Mouse (Mus musculus) spleen, adult 12 weeks (tissue): ENCODE results near the gene Myom1.

Experiments
- DNase-seq: peaks from one replicate; pipeline ENCODE4 v3.0.0; 2022; ENCODE audit warnings: low spot score

The Myom1 gene

GRCm38 (mm10) chr17:71017457-71017998, 15.1 kb downstream of the Myom1 start:
- DNase-seq: no peak

DNA sequence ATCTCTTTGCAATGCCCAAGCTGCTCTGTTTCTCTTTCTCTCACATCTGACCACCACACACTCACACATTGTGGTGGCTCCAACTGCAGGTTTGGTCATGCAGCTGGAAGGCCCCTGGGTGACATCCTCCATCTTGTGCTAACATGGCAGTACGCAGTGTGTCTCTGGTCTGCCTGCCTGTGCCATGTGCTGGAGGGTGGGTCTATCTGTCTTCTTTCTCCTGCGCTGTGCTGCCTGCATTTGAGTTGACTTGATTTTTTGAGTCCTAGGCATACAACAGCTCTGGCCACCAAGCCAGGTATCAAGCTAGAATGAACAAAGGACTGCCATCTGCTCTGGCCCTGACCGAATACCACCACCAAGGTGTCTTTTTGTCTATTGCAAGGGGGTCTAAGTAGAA, 15.7 kb downstream of the Myom1 start:
- no peak for DNase-seq

DNA sequence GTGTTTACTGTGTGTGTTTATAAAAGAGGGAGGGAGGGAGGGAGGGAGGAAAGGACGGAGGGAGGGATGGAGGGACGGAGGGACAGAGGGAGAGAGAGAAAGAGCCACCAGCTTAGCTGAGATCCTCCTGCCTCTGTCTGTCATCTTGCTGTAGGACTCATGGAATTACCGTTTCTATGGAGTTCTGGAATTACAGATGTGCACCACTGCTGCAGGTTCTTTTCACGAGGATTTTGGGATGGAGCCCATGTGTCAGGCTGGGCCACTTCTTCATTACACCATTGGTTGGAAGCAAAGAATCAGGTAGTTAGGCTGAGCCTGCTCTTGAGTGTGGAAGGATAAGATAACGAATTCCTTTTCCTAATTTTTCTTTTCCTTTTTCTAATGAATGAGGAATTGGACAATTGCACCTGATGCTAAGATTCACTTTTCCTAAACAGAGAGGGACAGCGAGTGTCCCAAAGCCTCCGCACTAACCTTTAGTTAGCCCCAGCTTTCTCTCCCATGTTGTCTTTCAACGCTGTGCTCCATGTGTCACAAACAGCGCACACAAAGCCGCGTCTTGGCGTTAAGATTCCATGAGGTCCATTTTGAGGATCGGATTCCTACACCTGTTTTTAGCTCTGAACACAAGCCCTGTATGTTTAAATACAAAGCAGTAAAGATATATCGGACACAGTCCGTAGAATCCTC, 16.3 kb downstream of the Myom1 start:
- no peak for DNase-seq

GRCm38 (mm10) chr17:71019309-71019655, 16.8 kb downstream of the Myom1 start:
- DNase-seq: no peak

GRCm38 (mm10) chr17:71019860-71020259, 17.4 kb downstream of the Myom1 start:
- no peak for DNase-seq

- no peak for DNase-seq
These were observed 20.4 kb downstream of the Myom1 start for GRCm38 (mm10) chr17:71022841-71023240.

DNA sequence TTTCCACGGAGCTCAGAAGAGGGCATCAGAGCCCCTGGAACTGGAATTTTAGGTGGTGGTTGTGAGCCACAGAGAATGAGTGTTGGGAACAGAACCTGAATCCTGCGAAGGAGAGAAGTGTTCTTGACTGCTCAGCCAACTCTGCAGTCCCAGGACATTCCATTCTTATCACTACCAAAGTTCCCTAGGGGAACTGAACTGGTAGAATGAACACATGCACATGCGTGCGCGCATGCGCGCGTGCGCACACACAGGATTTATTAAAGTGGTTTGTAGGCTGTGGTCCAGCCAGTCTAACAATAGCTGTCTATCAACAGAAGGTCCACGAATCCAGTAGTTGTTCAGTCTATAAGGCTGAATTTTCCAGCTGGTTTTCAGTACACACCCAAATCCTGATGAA, 21.6 kb downstream of the Myom1 start:
- no peak for DNase-seq

DNA sequence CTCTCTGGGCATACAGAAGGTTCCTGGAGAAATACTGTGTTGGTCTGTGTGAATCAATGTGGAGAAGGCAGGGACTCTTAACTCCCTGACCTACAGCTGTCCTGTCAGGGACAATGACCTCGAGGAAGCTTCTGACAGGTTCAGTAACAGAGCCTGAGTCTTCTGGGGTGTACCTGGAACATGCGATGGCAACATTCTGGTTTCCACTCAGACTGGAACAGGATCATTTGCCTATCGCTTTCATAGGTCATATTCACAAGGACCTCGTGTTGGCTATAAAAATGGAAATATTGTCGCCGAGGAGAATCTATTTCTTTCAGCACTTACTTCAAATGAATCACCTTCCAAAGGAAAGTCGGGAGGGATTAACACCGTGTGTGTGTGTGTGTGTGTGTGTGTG, 23.5 kb downstream of the Myom1 start:
- no peak for DNase-seq

DNA sequence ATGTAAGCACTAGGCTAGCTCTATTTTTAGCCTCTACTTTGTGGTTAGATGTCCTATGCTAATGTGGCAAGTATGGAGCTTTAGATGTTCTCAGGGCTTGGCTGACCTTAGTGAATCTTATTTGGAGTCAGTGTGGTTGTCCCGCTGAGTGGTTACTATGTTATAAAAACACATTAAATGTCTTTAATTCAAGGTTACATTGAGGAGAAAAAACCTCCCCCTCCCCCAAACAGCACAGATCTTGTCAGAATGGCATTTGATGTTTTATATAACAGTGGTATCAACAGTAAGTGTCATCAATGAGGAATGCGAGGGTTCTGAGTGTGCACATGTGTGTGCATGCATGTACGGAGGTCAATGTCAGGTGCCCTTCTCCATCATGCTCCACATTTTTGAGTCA, 24.8 kb downstream of the Myom1 start:
- no peak for DNase-seq

GRCm38 (mm10) chr17:71032719-71033118, 30.3 kb downstream of the Myom1 start:
- no peak for DNase-seq

DNA sequence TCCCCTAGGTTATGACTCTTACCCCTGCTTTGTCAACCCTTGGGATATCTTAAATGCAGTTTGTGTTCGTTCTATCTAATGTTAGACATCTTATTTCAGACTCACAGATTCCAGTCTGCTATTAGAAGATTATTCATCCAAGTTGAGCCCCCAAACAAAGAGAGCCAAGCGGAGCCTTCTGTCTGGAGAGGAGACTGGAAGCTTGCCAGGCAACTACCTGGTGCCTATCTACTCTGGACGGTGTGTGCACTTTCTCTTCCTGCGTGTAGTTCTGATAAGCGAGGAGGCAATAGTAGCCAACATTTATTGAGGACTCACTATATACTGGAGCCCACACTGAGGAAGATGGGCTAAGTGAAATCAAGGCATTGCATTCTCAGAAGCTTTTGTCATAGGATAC, 32.0 kb downstream of the Myom1 start:
- no peak for DNase-seq

DNA sequence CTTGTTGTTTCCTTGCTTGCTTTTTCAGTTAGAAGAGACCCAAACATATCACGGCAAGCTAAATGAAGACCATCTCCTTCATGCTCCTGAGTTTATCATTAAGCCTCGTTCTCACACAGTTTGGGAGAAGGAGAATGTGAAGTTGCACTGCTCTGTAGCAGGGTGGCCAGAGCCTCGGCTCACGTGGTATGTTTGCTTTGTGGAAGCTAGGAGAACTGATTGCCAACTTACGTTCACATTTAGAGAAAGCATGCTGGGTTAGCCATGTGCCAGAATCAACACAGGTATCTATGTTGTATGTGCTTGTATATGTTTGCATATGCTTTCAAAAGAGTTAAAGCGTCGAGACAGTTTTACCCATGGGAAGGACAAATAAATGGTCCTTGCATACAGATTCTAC, 34.8 kb downstream of the Myom1 start:
- no peak for DNase-seq

GRCm38 (mm10) chr17:71038812-71039211, 36.4 kb downstream of the Myom1 start:
- no peak for DNase-seq

GRCm38 (mm10) chr17:71039851-71040581, 37.6 kb downstream of the Myom1 start:
- DNase-seq: no peak

DNA sequence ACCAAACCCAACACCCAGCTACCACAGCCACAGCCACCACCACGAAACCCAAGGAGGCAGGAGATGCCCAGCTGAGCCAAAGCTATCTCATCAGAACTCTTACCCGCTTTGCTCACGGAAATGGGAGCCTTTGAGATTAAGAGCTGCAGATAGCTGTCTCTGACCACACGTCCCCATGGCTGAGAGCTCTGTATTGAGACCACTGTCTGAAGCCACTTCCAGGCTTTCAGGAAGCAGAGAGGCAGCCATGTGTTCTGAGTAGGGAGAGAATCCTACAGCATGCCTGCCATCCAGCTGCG, 38.1 kb downstream of the Myom1 start:
- DNase-seq: no peak

GRCm38 (mm10) chr17:71042645-71043044, 40.2 kb downstream of the Myom1 start:
- no peak for DNase-seq

DNA sequence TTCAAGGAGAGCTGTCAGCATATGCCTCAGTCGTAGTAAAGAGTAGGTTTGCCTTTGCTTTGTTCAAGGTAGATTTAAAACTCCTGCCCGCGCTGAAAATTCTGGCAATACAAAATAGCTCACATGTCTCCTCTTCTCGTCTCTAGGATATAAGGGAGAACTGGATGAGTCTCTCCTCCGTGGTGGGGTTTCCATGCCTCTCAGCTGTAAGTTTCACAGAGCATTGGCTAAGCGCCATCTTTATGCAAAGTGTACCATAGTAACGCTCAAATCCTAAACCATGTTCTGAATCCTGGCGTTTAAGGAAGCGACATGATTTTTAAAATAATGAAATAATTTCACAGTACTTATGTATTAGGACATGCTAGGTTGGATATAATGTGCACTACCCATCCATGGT, 43.2 kb downstream of the Myom1 start:
- no peak for DNase-seq

- no peak for DNase-seq
These were observed 44.4 kb downstream of the Myom1 start for GRCm38 (mm10) chr17:71046856-71047255.

GRCm38 (mm10) chr17:71049292-71049691, 46.9 kb downstream of the Myom1 start:
- DNase-seq: no peak

GRCm38 (mm10) chr17:71053134-71053708, 50.8 kb downstream of the Myom1 start:
- no peak for DNase-seq

DNA sequence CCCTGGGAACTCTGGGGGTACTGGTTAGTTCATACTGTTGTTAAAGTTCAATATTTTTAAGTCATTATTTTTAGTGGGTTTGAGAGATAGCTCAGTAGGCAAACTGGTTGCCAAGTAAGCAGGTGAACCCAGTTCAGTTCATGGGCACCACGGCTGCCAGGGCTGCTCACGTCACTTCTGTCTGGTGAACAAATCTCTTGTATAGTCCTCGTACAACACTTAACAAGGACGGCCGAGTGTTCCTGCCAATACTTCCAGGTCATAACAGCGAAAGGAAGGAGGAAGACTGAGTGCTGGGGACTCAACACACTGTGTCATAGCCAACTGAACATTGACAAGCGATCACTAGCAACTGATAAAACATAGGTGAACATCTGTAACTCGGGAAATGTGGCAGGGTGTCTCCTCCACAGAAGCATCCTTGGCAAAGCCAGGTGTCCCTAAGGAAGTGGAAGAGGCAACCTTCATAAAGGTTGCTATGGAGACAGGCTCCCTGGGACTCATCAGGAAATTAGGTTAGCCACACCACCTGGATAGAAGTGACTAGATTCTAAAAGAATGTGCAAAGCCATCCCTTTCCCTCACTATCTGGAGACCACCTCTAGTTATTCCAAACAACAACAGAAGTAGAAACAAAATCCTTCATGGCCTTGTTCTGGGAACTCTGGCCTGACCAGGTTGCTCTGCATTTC, 52.9 kb downstream of the Myom1 start:
- no peak for DNase-seq

DNA sequence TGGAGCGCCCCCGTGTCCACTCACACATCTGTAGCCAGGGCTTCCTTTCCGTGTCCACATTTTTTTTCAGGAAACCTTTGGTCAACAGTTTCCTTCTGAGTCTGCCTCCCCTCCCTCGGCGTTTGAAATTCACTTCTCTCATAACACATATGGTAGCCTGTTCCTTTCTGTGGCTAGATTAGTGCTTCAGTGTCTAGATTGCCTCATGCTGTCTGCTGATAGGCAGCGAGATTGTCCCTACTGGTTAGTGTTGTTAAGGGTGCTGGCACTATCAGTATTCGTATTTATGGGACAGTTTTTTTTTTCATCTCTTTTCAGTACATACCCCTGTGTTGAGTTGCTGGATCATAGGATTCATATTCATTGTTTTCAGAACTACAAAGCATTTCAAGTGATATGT, 54.0 kb downstream of the Myom1 start:
- no peak for DNase-seq

GRCm38 (mm10) chr17:71057758-71058157, 55.3 kb downstream of the Myom1 start:
- DNase-seq: no peak
